Mouse (Mus musculus): ENCODE data around the gene Nrxn3. TPM values are rescaled to one million over a fixed set of nuclear protein-coding genes. Genes with fewer than 3 reads are reported as not detected.

The Nrxn3 gene
- total RNA-seq, 2 experiments from 2014 or later, result 0.51 to 0.55 TPM

DNA sequence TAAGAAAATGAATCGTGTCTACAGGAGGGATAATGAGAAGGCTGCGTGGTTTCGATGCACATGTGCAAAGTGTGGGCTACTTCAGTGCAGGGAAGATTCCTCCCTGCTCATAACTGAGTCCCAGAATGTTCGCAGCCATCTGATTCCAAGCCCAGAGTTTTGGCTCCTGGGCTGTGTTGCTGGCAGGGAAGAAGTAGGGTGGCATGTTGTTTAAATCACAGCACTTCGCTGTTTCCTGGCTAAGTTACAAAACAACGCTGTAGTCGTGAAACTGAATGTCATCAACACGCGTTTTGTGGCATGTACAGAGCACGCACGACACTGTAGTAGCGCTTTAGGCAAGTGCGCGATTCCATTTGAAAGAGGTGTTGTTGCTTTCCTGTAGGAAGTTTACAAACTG, 999.8 kb downstream of the Nrxn3 start:
- intact Hi-C loops (cut with DNase I; ENCODE audit: low total_unique reads), result no loop called here

DNA sequence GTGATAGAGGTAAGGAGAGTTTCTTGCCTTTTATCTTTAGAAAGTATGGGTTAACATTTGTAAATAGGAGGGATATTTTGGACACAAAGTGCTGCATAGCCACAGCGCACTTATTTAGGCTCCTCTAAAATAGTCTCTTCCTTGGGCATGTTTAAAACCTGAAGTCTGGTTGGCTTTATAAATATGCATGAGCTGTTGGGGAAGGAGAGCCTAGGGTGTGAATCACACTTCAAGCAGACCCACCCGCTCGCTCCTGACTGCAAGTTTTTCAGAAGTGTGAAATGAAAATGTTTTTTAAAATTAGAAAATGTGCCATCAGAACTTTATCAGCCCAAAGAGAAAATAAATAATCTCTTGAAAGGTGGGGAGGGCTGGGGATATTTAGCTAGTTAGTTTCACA, 1001.4 kb downstream of the Nrxn3 start:
- no peak for DNase-seq

More for the DNA sequence above, 999.8 kb downstream of the Nrxn3 start:
- DNase-seq, result no peak

DNA sequence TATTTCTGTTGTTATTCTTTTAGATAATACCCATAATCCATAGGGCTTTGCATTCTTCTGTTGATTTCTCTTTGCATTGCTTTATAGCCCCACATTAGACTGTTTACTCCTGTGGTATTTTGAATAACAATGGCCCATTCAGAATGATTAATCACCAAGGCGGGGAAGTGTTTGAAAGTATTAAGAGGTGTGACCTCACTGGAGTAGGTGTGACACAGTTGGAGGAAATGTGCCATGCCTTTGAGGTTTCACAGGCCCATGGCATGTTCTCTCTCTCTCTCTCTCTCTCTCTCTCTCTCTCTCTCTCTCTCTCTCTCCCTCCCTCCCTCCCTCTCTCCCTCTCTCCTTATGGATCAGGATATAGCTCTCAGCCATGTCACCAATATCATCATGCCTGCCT, 1019.6 kb downstream of the Nrxn3 start:
- intact Hi-C loops (cut with DNase I; ENCODE audit: low total_unique reads), result no loop called here
- no peak for DNase-seq

More for the DNA sequence above, 1001.4 kb downstream of the Nrxn3 start:
- intact Hi-C loops (cut with DNase I; ENCODE audit: low total_unique reads), result no loop called here

DNA sequence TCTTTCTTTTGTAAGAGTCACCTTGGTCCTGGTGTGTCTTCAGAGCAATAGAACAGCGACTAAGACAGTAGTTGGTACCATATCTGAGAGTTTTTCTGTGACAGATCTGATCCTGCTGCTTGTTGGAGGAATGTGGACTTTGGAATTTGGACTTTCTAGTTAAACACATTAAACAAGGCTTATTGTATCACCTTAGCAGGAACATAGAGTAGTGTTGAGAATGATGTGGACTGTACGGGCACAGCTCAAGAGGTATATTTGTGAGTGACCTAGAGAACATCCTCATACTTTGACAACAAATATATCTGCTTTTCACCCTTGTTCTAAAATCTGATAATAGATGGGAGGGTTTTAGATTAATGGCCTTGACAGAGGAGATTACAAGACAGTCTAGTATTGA, 1020.1 kb downstream of the Nrxn3 start:
- intact Hi-C loops (cut with DNase I; ENCODE audit: low total_unique reads), result no loop called here
- DNase-seq, result no peak

DNA sequence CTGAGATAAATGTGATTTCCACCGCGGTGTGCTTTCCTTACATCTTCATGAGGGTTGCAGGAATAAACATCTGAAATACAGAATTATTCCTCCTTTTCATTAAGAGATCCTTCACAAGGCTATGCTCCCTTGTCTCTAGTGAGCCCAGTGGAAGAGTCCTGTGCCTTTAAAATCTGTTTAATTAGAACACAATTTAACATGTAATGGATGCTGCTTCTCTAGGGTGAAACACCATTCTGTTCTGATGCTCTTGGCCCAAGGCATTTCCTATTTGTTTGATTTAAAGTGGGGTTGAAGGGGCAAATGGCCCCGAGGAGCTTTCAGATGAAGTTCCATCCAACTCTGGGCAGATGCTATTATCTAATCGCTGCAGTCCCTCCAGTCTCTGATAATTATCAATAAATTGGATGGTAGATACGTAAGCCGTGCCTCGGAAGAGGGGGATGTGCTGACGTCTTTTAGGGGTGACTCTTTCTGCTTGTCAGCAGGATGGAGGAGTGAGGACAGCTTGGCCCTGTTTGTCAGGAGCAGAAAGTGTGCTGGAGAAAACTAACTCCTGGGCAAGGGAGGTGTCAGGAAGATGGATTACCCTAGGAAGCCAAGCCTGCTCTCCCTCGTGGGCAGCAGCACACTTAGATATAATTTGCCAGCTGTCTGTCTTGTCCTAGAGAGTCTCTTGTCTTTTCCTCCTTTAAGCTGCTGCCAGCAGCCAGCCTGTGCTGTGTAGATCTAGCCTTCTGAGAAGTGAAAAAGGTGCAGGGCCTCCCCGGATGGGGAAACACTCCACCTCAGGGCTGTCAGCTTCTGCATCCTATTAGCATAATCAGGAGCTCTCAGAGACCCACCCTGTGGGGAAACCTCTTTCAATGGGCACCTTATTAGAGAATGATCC, 1041.8 kb downstream of the Nrxn3 start:
- intact Hi-C loops (cut with DNase I; ENCODE audit: low total_unique reads), result no loop called here
- DNase-seq, result no peak

DNA sequence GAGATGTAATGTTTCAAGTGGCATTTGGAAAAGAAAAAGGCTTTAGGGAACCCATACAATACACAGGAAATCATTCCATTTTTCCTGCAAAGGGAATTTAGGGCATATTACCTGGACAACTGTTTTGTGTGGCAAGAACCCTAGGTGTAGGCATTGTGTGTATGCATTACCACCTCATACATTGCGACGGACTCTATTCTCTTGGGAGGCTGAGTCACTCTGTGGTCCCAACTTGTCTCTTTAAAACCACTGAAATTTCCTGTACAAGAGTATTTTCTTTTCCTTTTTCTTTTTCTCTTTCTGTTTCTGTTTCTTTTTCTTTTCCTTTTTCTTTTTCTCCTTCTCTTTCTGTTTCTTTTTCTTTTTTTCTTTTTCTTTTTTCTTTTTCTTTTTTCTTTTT, 1042.5 kb downstream of the Nrxn3 start:
- intact Hi-C loops (cut with DNase I; ENCODE audit: low total_unique reads), result no loop called here
- DNase-seq, result no peak

DNA sequence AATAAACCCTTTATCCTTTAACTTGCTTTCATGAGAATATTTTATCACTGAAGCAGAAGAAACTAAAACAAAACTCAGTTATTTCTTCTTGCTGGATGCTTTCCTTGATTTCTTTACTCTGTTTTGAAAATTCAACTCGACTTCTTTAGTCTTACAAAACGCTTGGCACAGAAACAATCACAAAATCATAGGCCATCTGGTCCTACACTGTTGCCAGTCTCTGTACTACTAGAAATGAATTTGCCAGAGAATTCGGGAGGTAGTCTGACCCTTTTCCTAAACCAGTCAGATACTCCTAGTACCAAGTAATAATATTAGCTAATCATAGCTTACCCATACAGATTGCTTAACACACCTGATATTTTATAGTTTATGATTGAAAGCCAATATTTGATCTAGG, 1066.1 kb downstream of the Nrxn3 start:
- intact Hi-C loops (cut with DNase I; ENCODE audit: low total_unique reads), result no loop called here
- no peak for DNase-seq

DNA sequence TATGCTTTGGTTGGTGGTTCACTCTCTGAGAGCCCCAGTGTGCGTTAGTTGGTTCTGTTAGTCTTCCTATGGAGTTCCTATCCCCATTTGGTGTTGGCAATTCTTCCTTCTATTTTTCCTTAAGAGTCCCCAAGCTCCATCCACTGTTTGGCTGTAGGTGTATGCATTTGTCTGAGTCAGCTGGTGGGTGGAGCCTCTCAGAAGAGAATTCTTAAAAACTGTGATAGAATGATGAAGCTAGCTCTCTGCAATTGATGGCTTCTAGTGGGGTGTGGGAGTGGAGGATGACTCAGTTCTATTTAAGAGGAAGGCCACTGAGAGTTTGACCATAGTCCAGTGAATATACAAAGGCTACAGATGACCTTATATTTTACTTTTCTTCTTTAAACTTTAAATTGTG, 1067.3 kb downstream of the Nrxn3 start:
- no peak for DNase-seq
- intact Hi-C loops (cut with DNase I; ENCODE audit: low total_unique reads), result no loop called here

DNA sequence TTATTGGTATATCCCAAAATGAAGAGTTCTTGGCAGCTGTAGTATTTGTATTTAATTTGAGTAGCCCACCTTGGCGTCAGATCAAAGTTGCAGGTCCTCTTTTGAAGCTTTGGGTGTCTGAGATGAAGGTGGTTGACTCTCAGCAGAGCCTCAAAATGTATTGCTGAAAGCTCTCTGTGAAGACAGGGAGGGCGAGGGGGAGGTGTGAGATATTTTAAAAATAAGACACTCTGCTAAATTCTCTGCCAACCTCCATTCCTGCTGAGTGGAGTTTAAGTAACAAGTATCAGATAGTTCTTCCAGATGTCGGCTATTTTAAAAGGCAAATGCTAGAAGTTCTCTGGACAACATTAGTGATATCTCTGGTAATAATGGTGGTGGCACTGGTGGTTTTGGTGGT, 1069.2 kb downstream of the Nrxn3 start:
- intact Hi-C loops (cut with DNase I; ENCODE audit: low total_unique reads), result no loop called here
- no peak for DNase-seq

DNA sequence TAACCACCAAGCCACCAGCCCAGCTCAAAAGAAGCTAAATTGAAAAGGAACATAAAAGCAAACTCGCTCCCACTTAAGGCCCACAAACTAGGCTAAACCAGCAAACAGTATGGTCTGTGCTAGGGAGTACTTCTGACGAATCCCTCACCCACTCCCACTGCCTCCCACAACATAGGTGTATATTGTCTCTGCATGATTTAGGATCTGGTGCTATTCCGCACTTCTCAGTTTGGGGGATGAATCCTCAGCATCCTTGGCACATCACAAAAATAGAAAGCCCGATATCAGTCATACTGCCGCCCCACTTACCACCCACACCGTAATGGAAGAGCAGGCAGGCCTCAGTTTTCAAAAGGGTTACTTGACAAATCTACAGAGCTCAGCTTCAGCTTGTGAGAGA, 1072.1 kb downstream of the Nrxn3 start:
- no peak for DNase-seq
- intact Hi-C loops (cut with DNase I; ENCODE audit: low total_unique reads), result no loop called here

DNA sequence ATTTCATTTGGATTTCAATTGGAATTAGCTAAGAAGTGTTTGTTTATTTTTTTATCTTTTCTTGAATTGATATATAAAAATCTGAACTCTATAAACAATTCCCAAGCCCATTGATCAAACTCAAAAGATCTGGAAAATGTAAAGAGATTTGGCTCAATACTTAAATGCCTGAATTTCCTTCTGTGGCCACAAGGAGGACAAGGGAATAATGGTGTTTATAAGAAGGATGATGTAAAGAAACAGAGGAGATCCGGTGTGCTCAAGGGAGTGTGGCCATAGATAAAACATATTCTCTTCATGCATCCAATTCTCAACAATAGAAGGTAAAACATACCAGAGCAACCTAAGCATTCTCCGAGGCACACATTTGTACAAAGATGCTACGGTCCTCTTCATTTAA, 1085.5 kb downstream of the Nrxn3 start:
- DNase-seq, result no peak
- intact Hi-C loops (cut with DNase I; ENCODE audit: low total_unique reads), result no loop called here

DNA sequence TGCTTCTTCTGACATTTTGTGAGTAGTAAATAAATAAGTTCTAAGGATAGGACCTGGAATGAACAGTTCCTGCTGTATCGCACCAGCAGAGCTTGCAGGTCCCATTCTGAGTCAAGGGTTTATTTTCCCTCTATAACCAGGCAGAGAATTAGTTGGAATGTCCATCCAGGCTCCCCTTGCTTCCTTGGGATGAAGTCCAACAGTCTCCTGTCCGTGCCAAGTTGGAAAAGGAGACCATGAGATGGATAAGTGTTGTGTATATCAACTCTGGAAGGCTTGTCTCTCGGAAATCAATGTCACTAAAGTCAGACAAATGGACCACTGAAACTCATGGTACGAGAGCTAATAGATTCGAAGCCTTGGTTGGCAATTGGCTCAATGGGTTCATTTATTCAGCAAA, 1087.5 kb downstream of the Nrxn3 start:
- intact Hi-C loops (cut with DNase I; ENCODE audit: low total_unique reads), result no loop called here
- no peak for DNase-seq

DNA sequence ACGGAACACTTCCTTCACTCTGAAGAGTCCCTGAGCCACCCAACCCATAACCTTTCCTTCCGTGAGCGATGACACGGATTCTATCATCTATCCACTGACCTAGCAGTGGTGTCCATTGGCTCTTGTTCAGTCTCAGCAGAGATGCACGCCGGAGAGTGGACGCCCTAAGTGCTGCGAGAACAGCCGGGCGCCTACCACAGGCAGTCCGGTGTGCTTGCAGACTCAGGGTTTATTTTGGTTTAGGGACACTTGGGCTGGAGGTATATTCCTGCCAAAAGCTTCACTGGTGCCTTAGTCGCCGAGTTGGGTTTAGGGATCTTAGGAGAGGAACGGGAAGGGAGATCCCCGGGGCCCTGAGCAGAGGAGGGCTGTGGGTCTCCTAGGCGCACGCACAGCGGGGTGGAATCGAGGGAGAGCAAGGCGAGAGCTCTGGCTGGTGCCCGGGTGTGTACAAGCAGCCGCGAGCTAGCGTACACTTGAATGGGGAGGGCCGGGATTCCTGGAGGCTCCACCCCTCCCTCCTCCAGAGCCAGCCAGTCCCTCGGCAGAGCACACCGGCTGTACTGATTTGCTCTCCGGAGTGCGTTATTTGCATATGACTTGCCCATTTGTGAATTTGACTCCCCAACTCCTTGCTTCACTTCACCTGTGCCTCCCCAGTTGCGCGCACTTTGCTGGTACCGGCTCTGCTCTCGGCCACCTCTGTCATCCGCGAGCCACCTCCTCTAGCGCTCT, 1089.3 kb downstream of the Nrxn3 start:
- intact Hi-C loops (cut with DNase I; ENCODE audit: low total_unique reads), result no loop called here
- DNase-seq, result peak; percentile 51

DNA sequence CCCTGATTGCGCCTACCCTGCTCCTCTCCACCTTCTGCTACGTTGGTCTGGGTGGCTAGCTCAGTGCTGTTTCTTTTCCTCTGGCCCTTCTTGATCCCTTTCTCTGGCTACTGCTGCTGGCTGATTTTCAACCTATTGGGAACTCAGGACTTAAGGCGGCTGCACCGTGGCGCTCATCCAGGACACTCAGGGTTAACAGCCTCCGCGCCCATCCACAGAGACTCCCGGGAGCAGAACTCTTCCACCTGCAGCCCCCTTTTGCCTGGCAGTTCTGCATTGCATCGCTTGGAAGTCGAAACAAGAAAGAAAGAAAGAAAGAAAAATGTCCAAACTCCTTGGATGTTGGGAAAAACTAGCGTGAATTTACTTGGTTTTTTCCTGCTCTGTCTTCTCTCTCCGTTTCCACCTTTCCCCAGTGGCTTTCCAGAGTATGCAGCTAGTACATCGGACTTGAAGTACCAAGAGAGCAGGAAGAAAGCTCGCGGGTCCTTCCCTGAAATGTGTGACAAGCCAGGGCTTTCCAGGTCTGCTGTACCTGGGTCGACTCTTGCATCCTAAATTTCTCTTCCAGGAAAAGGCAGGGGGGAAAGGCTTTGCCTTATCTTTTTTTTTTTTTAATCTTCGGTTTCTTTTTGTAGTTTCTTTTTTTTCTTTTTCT, 1090.0 kb downstream of the Nrxn3 start:
- intact Hi-C loops (cut with DNase I; ENCODE audit: low total_unique reads), result no loop called here
- DNase-seq, result no peak

DNA sequence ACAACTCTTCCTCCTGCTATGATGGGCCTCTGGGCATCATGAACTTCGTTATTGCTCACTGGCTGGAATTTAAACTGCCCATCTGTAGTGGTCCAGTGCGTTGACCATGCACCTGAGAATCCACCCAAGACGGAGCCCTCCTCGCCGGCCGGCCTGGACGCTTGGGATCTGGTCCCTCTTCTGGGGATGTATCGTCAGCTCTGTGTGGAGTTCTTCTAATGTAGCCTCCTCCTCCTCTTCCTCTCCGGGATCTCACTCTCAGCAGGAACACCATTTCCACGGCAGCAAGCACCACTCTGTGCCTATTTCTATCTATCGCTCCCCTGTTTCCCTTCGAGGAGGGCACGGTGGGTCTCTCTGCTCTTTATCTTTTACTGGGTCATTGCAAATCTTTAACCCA, 1090.6 kb downstream of the Nrxn3 start:
- intact Hi-C loops (cut with DNase I; ENCODE audit: low total_unique reads), result no loop called here
- no peak for DNase-seq

DNA sequence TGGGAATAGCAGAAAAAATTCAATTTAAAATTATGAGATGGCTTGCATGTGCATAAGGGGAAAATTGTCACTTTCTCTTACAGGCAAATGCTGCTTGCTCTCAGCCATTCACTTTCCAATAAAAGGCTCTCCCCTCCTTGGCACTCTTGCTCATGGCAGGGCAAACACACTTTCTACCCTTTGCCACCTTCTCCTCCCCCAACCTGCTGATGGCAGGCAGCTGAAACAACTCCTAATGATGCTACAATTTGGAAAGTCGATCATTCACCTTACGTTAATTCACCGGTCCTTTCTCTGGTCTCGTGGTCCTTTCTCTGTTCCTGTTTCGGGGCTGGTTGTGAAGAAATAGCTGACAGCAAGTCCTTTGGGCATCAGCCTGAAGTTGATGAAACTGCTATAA, 1091.0 kb downstream of the Nrxn3 start:
- DNase-seq, result no peak
- intact Hi-C loops (cut with DNase I; ENCODE audit: low total_unique reads), result no loop called here

DNA sequence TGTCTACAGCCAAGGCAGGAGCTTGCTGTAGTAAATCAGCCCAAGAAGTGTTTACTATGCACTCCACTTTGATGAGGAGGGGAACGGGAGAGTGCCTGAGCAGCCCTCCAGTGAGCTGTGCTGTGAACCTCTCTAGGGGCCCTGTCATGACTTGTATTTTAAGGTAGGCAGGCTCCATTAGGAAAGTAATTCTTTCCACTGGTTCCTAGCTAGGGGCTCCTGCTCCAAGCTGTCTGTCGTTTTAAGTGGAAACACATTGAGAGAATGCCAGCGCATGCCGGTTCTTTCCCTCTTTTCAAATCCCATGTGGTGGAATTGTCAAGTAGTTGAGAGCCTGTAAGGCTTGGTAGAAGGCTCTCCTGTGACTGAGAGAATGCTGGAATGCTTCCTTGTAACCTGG, 1091.9 kb downstream of the Nrxn3 start:
- intact Hi-C loops (cut with DNase I; ENCODE audit: low total_unique reads), result no loop called here
- no peak for DNase-seq

DNA sequence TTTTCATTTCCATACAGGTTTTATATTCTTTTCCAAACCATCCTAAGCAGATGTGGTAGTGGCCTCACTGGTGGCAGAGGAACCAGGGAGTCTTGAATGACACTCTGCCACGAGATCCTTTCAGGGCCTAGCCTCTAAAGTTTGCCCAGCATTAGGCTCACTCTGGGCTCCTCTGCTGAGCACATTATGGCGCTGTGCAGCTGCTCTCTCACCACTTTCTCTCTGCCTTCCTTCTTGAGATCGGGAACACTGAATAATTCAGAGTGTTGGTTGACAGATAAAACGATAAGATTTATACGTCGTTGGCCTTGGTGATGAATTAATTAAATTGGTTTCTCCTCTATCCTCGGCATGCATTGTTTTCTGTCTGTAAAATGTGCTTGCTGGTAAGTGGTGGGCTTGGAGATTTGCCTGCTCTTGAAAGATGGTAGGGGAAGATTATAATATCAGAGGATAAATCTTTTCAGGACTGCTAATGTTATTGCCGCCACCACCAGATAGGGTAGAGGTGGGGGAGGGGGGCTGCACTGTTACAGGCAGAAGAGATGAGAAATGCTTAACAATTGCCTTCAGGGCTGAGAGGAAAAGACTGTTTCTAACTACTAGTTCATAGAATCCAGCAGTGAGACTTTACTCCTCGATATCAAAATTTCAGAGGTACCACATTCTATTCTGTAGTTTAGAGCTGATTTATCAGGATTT, 1094.5 kb downstream of the Nrxn3 start:
- no peak for DNase-seq
- intact Hi-C loops (cut with DNase I; ENCODE audit: low total_unique reads), result no loop called here

DNA sequence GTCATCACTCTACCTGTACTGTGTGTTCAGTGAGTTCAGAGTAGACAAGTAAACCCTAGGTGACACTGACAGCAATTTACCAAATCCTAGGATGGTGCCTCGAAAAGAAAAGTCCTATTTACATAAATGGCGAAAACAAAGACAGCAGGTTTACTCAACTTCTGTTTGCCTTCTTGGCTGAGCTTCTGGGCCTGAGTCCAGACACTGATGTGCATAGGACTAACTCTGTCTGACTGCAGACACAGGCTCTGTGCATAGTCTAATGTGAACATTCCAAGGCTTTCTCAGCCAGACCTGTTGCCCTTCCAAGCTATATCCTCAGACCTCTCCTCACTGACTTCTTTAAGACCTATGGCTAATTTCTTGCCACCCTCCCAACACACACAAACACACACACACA, 1095.5 kb downstream of the Nrxn3 start:
- DNase-seq, result no peak
- intact Hi-C loops (cut with DNase I; ENCODE audit: low total_unique reads), result no loop called here

DNA sequence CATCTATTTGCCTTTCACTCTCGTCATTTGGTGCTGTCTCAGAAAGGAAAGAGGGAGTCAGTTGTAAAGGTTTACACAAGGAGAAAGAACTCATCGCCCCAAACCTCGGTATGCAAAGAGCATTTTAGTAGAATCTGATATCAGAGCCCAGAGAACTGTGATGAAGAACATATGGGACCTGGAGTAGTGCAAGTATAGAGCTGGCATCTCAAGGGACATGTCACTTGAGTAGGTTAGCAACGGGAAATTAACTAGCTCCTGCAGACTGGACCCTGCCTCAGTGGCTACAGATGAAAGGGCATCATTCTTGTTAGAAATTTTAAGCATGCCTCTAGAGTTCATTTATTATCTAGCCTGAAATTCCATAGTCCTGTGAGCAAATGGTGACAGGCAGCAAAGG, 1099.5 kb downstream of the Nrxn3 start:
- no peak for DNase-seq
- intact Hi-C loops (cut with DNase I; ENCODE audit: low total_unique reads), result no loop called here

Measured in gastrocnemius, postnatal 14 days (tissue).